Mouse (Mus musculus) E14TG2a.4 (cell line): ENCODE results near the gene Stag3.

Experiments used
- CTCF ChIP-seq: conservative IDR thresholded peaks from 2 replicates; pipeline ENCODE4 v1.5.1; 2014; ENCODE audit warnings: low read length
- NANOG ChIP-seq: IDR thresholded peaks from 2 replicates; pipeline ENCODE4 v1.6.1; 2014; ENCODE audit warnings: borderline replicate concordance, low read length, mixed read lengths
- POU5F1 ChIP-seq: IDR thresholded peaks from 2 replicates; pipeline ENCODE4 v1.6.1; 2014; ENCODE audit warnings: low read length, borderline replicate concordance

DNA sequence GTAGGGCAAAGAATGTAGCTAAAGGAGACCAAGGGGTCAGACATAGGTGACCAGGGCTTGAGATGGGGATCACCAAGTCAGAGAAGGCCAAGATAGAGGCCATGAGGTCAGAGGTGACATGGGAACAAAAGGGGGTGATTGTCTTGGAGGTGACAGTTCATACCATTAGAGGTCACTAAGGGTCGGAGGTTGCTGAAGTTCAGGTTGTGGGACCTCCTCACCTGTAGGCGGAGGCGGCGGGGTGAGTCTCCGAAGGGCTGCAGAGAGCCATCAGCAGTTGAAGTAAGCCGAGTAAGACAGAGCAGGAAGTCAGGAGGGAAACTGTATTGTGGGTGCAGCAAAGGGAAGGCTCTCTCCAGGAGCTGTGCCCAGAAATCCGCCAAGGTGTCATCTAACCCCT, 2.0 kb upstream of the Stag3 start:
- TF ChIP-seq CTCF (no peak), NANOG (no peak), POU5F1 (no peak)
